Mouse (Mus musculus) heart, embryonic 14.5 days (tissue): ENCODE results near the gene Syvn1. TPM values are rescaled to one million over a fixed set of nuclear protein-coding genes. Genes with fewer than 3 reads are reported as not detected.

Source experiments
- ATAC-seq: fragments of 200-750 bp; cut with Nextera tagmentation; 2 replicates; pipeline ENCODE4 v1.8.0; 2017; ENCODE audit warnings: low read depth, moderate TSS enrichment; ENCODE audit not compliant: insufficient number of reproducible peaks, insufficient read depth, low FRiP score
- H3K27ac ChIP-seq, 2 experiments: fragments of 200-500 bp in 1 of 2; fragments of 300-500 bp in 1 of 2; sonication (generic) in 1 of 2; replicated peaks in 1 of 2; 2 replicates each; pipeline ENCODE4 v1.5.1; 2012 to 2014; ENCODE audit warnings: low read depth in 2 of 2, low read length in 2 of 2, control low read depth in 1 of 2, mild to moderate bottlenecking in 1 of 2, mixed read lengths in 1 of 2; ENCODE audit not compliant: control insufficient read depth in 1 of 2, insufficient read depth in 1 of 2
- H3K27me3 ChIP-seq: fragments of 300-500 bp; sonication (generic); 2 replicates; pipeline ENCODE4 v1.6.1; 2014; ENCODE audit warnings: mild to moderate bottlenecking, low read length, control low read depth; ENCODE audit not compliant: control insufficient read depth, insufficient read depth
- H3K36me3 ChIP-seq: fragments of 300-500 bp; sonication (generic); 2 replicates; pipeline ENCODE4 v1.6.1; 2014; ENCODE audit warnings: mild to moderate bottlenecking, control low read depth, low read length, mixed read lengths; ENCODE audit not compliant: control insufficient read depth, insufficient read depth
- H3K4me1 ChIP-seq, 2 experiments: fragments of 200-500 bp in 1 of 2; fragments of 300-500 bp in 1 of 2; sonication (generic) in 1 of 2; 2 replicates each; pipeline ENCODE4 v1.6.1; 2012 to 2014; ENCODE audit warnings: low read length in 2 of 2, control low read depth in 1 of 2, mixed read lengths in 1 of 2; ENCODE audit not compliant: control insufficient read depth in 2 of 2, insufficient read depth in 2 of 2
- H3K4me2 ChIP-seq: fragments of 300-500 bp; sonication (generic); 2 replicates; pipeline ENCODE4 v1.6.1; 2014; ENCODE audit warnings: mild to moderate bottlenecking, low read length
- H3K4me3 ChIP-seq, 2 experiments: fragments of 200-500 bp in 1 of 2; fragments of 300-500 bp in 1 of 2; sonication (generic) in 1 of 2; 2 replicates each; pipeline ENCODE4 v1.5.1; 2012 to 2014; ENCODE audit warnings: low read length in 2 of 2, mild to moderate bottlenecking in 2 of 2, control low read depth in 1 of 2, low read depth in 1 of 2, moderate library complexity in 1 of 2; ENCODE audit not compliant: control insufficient read depth in 1 of 2, insufficient read depth in 1 of 2
- H3K9ac ChIP-seq: fragments of 300-500 bp; sonication (generic); 2 replicates; pipeline ENCODE4 v1.6.1; 2014; ENCODE audit warnings: mild to moderate bottlenecking, low read length
- H3K9me3 ChIP-seq: fragments of 300-500 bp; sonication (generic); 2 replicates; pipeline ENCODE4 v1.6.1; 2016; ENCODE audit warnings: low read length, control low read depth; ENCODE audit not compliant: control insufficient read depth
- WGBS: fragments of 180-500 bp; shearing (Covaris S2); extraction: QIAGEN DNeasy Blood & Tissue Kit; methylation state at CpG from one replicate; pipeline ENCODE4 v1.1.7; 2014; 5-methylcytosine and 5-hydroxymethylcytosine counted together
- polyA plus RNA-seq: library from polyadenylated mRNA; unstranded; fragments of >200 nt; fragmentation: Nextera tagmentation; extraction: Ambion mirVana; gene quantifications from 2 replicates; pipeline ENCODE4 v1.2.1, GENCODE M21; 2014

Gene Syvn1
- polyA plus RNA-seq, 1 experiment from 2014 or later: 14.8 TPM

GRCm38 (mm10) chr19:6071261-6071660 is 24.9 kb downstream of the Syvn1 start:
- no peak overlapping the region for H3K27ac ChIP-seq
- peaks cover 66% of the 10 kb centered on the region for H3K36me3 ChIP-seq
- 88% methylated on average over 19 of the region's 19 CpGs for WGBS
- H3K9ac ChIP-seq: no peak overlapping the region
- no peaks in the 10 kb centered on the region for H3K27me3 ChIP-seq
- H3K9me3 ChIP-seq: no peaks in the 10 kb centered on the region
- H3K4me2 ChIP-seq: no peak overlapping the region
- no peak overlapping the region for H3K4me3 ChIP-seq
- no peak for ATAC-seq
- peaks cover 18 to 25% of the 10 kb centered on the region in 2 experiments for H3K4me1 ChIP-seq

GRCm38 (mm10) chr19:6073889-6074288 is 27.5 kb downstream of the Syvn1 start:
- peaks cover 61% of the 10 kb centered on the region for H3K36me3 ChIP-seq
- WGBS: 90% methylated on average over 5 of the region's 5 CpGs
- no peaks in the 10 kb centered on the region for H3K9me3 ChIP-seq
- H3K27me3 ChIP-seq: no peaks in the 10 kb centered on the region
- ATAC-seq: no peak
- H3K4me2 ChIP-seq: no peak overlapping the region
- no peak overlapping the region for H3K9ac ChIP-seq
- no peak overlapping the region for H3K27ac ChIP-seq
- H3K4me3 ChIP-seq: no peak overlapping the region
- H3K4me1 ChIP-seq: peaks cover 6 to 7% of the 10 kb centered on the region in 2 experiments

- peak; percentile 74 for ATAC-seq
- Histone ChIP-seq H3K9ac (peak within 1 kb of the TSS; percentile 80), H3K4me2 (peak within 1 kb of the TSS; percentile 95), H3K4me3 (peak within 1 kb of the TSS; percentile 60 to 65), H3K36me3 (peaks cover 59% of the 10 kb centered on the region), H3K27ac (peak within 1 kb of the TSS; percentile 70 to 84), H3K4me1 (peaks cover 6 to 7% of the 10 kb centered on the region in 2 experiments), H3K27me3 (no peaks in the 10 kb centered on the region), H3K9me3 (no peaks in the 10 kb centered on the region)
- WGBS: under 1% methylated on average over 33 of the region's 33 CpGs
Observed at GRCm38 (mm10) chr19:6076564-6077393, 30.4 kb downstream of the Syvn1 start, which contains the start of gene Vps51. Gene Vps51 (minus strand): TSS chr19:6077231.

DNA sequence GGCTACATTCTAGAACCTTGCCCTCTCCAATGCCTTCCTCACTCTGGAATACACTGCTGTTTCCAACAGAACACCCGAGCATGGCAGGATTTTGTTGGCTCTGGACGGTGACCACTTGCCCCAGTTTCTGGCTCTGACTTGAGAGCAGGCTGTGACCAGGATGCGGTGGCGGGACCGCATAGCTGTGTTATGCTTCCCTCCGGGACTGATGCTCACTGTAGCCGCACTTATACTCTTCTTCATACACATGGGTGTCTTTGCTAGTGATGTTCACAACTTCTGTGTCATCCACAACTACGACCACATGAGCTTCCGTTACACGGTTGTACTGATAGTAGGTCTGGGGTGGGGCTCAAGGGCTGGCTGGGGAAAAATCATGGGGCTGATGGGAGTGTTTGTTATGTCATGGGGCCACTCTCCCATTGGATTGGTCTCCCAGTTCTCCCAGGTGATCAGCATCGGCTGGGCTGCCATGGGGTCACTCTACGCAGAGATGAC is 33.7 kb downstream of the Syvn1 start, which contains the start of gene Tmem262:
TSS of gene Tmem262 (plus strand) at position 51 of the 498 bp plus-strand sequence.
- Histone ChIP-seq H3K27ac (no peak within 1 kb of the TSS), H3K9me3 (no peaks in the 10 kb centered on the region), H3K36me3 (peaks cover 54% of the 10 kb centered on the region), H3K4me3 (no peak within 1 kb of the TSS), H3K27me3 (no peaks in the 10 kb centered on the region), H3K9ac (no peak within 1 kb of the TSS), H3K4me2 (no peak within 1 kb of the TSS), H3K4me1 (peaks cover 9 to 16% of the 10 kb centered on the region in 2 experiments)
- WGBS: 90% methylated on average over 12 of the region's 12 CpGs
- ATAC-seq: no peak

GRCm38 (mm10) chr19:6082156-6082555 is 35.8 kb downstream of the Syvn1 start, which contains the start of gene Gm28374:
Gene Gm28374 (minus strand): TSS chr19:6082256.
- 88% methylated on average over 9 of the region's 9 CpGs for WGBS
- Histone ChIP-seq H3K27ac (no peak within 1 kb of the TSS), H3K27me3 (no peaks in the 10 kb centered on the region), H3K4me3 (no peak within 1 kb of the TSS), H3K4me2 (no peak within 1 kb of the TSS), H3K36me3 (peaks cover 54% of the 10 kb centered on the region), H3K4me1 (peaks cover 5 to 17% of the 10 kb centered on the region in 2 experiments; a peak in 3 of 4 replicates), H3K9me3 (no peaks in the 10 kb centered on the region), H3K9ac (no peak within 1 kb of the TSS)
- ATAC-seq: no peak

DNA sequence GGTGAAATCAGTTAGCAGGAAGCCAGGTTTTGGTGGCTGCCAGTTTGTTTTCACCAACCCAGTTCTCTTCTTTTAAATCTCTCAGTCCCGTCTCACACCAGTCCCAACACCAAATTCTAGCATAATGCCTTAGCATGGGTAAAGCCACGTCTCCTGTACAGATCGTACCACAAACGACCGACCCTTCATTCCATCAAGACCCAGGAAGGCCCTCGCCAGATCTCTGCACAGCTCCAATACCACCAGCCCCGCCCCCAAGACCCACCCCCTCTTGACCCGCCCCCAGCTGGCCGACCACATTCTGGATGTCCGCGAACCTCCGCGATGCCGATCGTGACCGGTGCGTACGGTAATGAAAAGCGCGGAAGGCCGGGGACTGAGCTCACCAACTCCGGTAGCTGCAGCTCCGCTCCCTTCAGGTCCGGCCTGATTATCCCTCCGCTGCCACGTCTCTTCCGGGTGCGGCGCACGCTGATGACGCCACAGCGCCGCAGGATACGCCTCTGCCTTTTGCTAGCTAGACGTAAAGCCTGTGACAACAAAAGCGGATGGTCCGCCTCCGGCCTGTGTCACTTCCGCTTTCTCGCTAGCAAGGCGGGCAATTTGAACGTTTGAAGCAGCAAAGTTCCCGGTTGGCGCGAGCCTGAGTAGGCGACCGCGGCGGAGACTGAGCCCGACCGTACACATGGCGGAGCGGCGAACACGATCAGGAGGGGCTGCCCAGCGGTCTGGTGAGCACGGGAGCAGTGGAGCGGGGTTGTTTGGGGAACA is 38.3 kb downstream of the Syvn1 start, which contains the start of the genes Zfpl1 and Cdca5:
TSS of gene Zfpl1 (minus strand) at position 479 of the 771 bp plus-strand sequence.
TSS of gene Cdca5 (plus strand) at position 506 of the 771 bp plus-strand sequence.
- H3K9ac ChIP-seq: peak within 1 kb of the TSS; percentile 83
- H3K4me2 ChIP-seq: peak within 1 kb of the TSS; percentile 81
- peak within 1 kb of the TSS; percentile 81 to 84 for H3K4me3 ChIP-seq
- peak; percentile 78 for ATAC-seq
- H3K36me3 ChIP-seq: peaks cover 70% of the 10 kb centered on the region
- no peaks in the 10 kb centered on the region for H3K9me3 ChIP-seq
- peaks cover 5 to 17% of the 10 kb centered on the region in 2 experiments; a peak in 3 of 4 replicates for H3K4me1 ChIP-seq
- no peaks in the 10 kb centered on the region for H3K27me3 ChIP-seq
- H3K27ac ChIP-seq: peak within 1 kb of the TSS; percentile 42 to 63; a peak in 2 of 4 replicates
- WGBS: under 1% methylated on average over 57 of the region's 58 CpGs

DNA sequence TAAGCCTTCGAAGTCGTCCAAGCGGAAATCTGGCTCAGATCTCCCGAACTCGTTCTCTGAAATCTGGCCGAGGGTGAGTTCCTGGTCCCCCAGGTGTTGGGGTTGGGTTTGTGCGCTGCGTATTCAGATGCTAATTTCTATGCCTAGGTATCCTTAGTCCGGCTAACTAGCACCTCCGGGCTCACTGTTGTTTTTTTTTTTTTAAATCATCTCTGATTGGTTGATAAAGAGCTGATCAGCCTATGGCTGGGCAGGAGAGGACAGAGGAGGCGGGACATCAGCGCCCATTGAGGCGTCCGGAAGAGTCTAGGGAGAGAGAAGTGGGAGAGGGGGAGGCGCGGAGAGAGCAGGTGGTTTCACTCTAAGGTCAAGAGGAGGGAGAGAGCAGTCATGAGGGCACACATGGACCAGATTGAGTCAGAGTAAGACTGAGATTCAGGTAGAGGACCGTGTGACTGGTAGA is 39.1 kb downstream of the Syvn1 start:
- peak; percentile 57 for ATAC-seq
- H3K4me3 ChIP-seq: peak overlapping the region; percentile 81 to 84
- WGBS: 1% methylated on average over 17 of the region's 17 CpGs
- no peaks in the 10 kb centered on the region for H3K9me3 ChIP-seq
- peak overlapping the region; percentile 81 for H3K4me2 ChIP-seq
- peak overlapping the region; percentile 83 for H3K9ac ChIP-seq
- peak overlapping the region; percentile 42 to 63; a peak in 2 of 4 replicates for H3K27ac ChIP-seq
- peaks cover 70% of the 10 kb centered on the region for H3K36me3 ChIP-seq
- H3K4me1 ChIP-seq: peaks cover 5 to 17% of the 10 kb centered on the region in 2 experiments; a peak in 3 of 4 replicates
- H3K27me3 ChIP-seq: no peaks in the 10 kb centered on the region
